Mouse (Mus musculus): ENCODE results near the gene Plcg2.

- TF ChIP-seq CTCF (IDR thresholded peaks at IDR 0.05; ENCODE audit: insufficient read depth, low read depth, low read length) (no peak), POLR2A (IDR thresholded peaks at IDR 0.05; ENCODE audit: insufficient read depth, low read depth, low read length) (no peak)
Observed at GRCm38 (mm10) chr8:117454516-117455116, 43.5 kb upstream of the Plcg2 start.

All from olfactory bulb, adult 2 months (tissue).